Mouse (Mus musculus): ENCODE results near the gene Kcnn3. TPM values are rescaled to one million over a fixed set of nuclear protein-coding genes. Genes with fewer than 3 reads are reported as not detected.

Gene Kcnn3
- polyA plus RNA-seq, 1 experiment, result not detected

DNA sequence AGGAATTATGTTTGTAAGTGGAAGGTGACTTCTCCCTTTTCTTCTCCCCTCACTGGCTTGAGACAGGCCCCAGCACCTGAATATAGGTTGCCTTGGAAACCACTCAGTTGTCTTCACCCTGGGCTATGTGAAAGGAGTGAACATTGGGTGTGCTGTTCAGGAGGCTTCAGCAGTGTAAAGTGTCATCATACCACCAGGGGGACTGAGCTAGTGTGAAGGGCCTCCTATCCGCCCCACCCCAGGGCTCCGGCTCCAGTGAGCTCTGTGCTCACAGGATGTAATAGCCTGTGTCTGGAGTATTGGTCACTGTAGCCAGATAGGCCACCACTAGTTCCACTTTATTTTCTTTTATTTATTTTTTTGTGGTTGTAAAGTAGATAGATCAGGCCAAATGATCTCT is 54.3 kb downstream of the Kcnn3 start:
- 34% methylated on average over 2 of the region's 2 CpGs for WGBS
- H3K4me3 ChIP-seq (replicated peaks; ENCODE audit: control insufficient read depth, low read depth, low read length), result no peak overlapping the region
- H3K4me1 ChIP-seq (ENCODE audit: control insufficient read depth, insufficient read depth, low read length), result peaks cover 2% of the 10 kb centered on the region
- peak; percentile 22; the same call in 1 of the 2 replicates for TF ChIP-seq CTCF (IDR thresholded peaks at IDR 0.05; ENCODE audit: control insufficient read depth, insufficient read depth, low read length)
- no peak for TF ChIP-seq POLR2A (IDR thresholded peaks at IDR 0.05; ENCODE audit: borderline replicate concordance, control insufficient read depth, low read depth, low read length)
- no peak overlapping the region for H3K27ac ChIP-seq (ENCODE audit: control insufficient read depth, insufficient read depth, low read depth, low read length, poor library complexity)

DNA sequence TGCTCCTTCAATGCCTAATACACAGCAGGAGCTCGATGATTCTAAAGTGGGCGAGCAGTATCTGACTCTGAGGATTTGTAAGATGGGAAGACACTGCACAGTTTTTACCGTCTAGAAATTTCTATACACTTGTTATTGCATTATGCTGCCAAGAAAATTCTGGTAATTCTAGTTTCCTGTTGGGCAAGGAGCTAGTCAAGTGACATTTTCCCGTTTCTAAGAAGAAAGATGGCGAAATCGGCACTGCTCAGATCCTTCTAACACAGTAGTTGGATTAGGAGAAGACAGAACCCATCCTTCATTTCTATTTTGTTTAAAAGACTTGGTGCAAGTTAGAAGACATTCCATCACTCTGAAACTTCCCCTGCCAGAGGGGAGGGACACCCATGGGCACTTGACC is 56.4 kb downstream of the Kcnn3 start:
- WGBS, result 43% methylated on average over 6 of the region's 6 CpGs
- no peak for TF ChIP-seq CTCF (IDR thresholded peaks at IDR 0.05; ENCODE audit: control insufficient read depth, insufficient read depth, low read length)
- no peak for TF ChIP-seq POLR2A (IDR thresholded peaks at IDR 0.05; ENCODE audit: borderline replicate concordance, control insufficient read depth, low read depth, low read length)
- Histone ChIP-seq H3K4me1 (ENCODE audit: control insufficient read depth, insufficient read depth, low read length) (peaks cover 2% of the 10 kb centered on the region), H3K27ac (ENCODE audit: control insufficient read depth, insufficient read depth, low read depth, low read length, poor library complexity) (peak overlapping the region; percentile 51; the same call in 1 of the 2 replicates), H3K4me3 (replicated peaks; ENCODE audit: control insufficient read depth, low read depth, low read length) (no peak overlapping the region)

DNA sequence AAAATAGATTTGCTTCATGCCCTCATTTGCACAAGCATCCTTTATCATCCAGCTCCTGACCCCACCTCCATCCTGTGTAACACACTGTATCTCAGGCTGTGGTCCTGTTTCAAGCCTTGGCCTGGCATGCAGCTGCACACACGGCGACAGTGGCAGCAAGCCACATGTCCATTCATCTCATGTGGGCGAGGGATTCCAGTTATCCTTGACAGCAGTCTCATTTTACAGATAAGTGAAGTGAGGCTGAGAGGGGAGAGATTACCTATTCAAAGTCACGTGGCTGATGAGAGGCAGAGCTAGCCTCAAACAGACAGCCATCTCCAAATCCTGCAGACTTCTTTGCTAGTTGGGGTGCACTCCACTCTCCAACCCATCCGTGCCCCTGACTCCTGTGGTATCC is 57.2 kb downstream of the Kcnn3 start:
- TF ChIP-seq CTCF (IDR thresholded peaks at IDR 0.05; ENCODE audit: control insufficient read depth, insufficient read depth, low read length) (no peak), POLR2A (IDR thresholded peaks at IDR 0.05; ENCODE audit: borderline replicate concordance, control insufficient read depth, low read depth, low read length) (no peak)
- peak overlapping the region; percentile 67; the same call in 1 of the 2 replicates for H3K27ac ChIP-seq (ENCODE audit: control insufficient read depth, insufficient read depth, low read depth, low read length, poor library complexity)
- H3K4me3 ChIP-seq (replicated peaks; ENCODE audit: control insufficient read depth, low read depth, low read length), result no peak overlapping the region
- WGBS, result 63% methylated on average over 5 of the region's 5 CpGs
- H3K4me1 ChIP-seq (ENCODE audit: control insufficient read depth, insufficient read depth, low read length), result peaks cover 2% of the 10 kb centered on the region

GRCm38 (mm10) chr3:89578083-89578482 is 58.1 kb downstream of the Kcnn3 start:
- Histone ChIP-seq H3K4me3 (replicated peaks; ENCODE audit: control insufficient read depth, low read depth, low read length) (no peak overlapping the region), H3K27ac (ENCODE audit: control insufficient read depth, insufficient read depth, low read depth, low read length, poor library complexity) (peak overlapping the region; percentile 67), H3K4me1 (ENCODE audit: control insufficient read depth, insufficient read depth, low read length) (peaks cover 2% of the 10 kb centered on the region)
- WGBS, result 58% methylated on average over 4 of the region's 4 CpGs
- peak; percentile 12; the same call in 1 of the 2 replicates for TF ChIP-seq CTCF (IDR thresholded peaks at IDR 0.05; ENCODE audit: control insufficient read depth, insufficient read depth, low read length)
- TF ChIP-seq POLR2A (IDR thresholded peaks at IDR 0.05; ENCODE audit: borderline replicate concordance, control insufficient read depth, low read depth, low read length), result no peak

- H3K27ac ChIP-seq (ENCODE audit: control insufficient read depth, insufficient read depth, low read depth, low read length, poor library complexity), result peak overlapping the region; percentile 90
- peaks cover 2% of the 10 kb centered on the region for H3K4me1 ChIP-seq (ENCODE audit: control insufficient read depth, insufficient read depth, low read length)
- WGBS, result 40% methylated on average over 10 of the region's 10 CpGs
- H3K4me3 ChIP-seq (replicated peaks; ENCODE audit: control insufficient read depth, low read depth, low read length), result peak overlapping the region; percentile 62
- TF ChIP-seq POLR2A (IDR thresholded peaks at IDR 0.05; ENCODE audit: borderline replicate concordance, control insufficient read depth, low read depth, low read length), result peak; percentile 25; the same call in 1 of the 2 replicates
- TF ChIP-seq CTCF (IDR thresholded peaks at IDR 0.05; ENCODE audit: control insufficient read depth, insufficient read depth, low read length), result no peak
These were observed 58.8 kb downstream of the Kcnn3 start for GRCm38 (mm10) chr3:89578803-89579202.

DNA sequence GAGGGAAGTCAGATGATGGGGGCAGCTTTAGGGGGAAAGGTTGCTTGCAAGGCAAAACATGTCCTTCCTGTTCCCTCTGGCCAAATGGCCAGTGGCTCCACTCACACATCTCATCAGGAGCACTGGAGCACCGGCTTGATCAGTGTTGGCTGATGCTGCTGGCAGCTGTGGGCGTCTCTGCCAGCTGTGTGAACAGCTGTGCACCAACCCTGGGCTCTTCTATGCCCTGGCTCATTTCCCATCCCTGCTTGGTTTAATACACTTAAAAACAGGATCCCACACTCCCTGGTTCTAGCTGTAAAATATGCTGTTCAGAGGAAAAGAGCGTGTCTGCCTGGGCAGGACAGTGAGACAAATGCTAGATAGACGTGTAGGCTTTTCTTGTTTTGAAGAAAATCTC is 64.3 kb downstream of the Kcnn3 start:
- Histone ChIP-seq H3K4me3 (replicated peaks; ENCODE audit: control insufficient read depth, low read depth, low read length) (no peak overlapping the region), H3K27ac (ENCODE audit: control insufficient read depth, insufficient read depth, low read depth, low read length, poor library complexity) (no peak overlapping the region), H3K4me1 (ENCODE audit: control insufficient read depth, insufficient read depth, low read length) (peaks cover 2% of the 10 kb centered on the region)
- TF ChIP-seq POLR2A (IDR thresholded peaks at IDR 0.05; ENCODE audit: borderline replicate concordance, control insufficient read depth, low read depth, low read length) (no peak), CTCF (IDR thresholded peaks at IDR 0.05; ENCODE audit: control insufficient read depth, insufficient read depth, low read length) (no peak)
- 65% methylated on average over 4 of the region's 4 CpGs for WGBS

DNA sequence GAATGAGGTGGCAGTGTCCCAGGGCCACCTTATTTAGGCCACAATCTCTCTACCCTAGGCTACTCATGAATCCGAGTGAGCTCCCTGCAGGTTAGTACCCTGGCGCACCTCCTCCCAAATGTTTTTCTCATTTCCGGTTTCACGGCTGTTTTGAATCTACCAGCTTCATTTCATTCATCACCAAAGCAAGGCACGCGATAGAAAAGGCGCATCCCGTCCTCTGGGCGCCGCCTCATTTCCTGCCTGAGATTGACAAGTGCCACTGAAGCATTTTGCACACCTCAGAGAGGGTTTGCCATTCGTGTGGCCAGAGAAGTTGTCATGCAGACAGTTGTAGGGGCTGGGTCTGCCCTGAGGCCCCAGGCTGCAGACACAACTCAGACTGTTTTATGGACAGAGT is 68.5 kb downstream of the Kcnn3 start:
- peaks cover 6% of the 10 kb centered on the region for H3K4me1 ChIP-seq (ENCODE audit: control insufficient read depth, insufficient read depth, low read length)
- no peak overlapping the region; the same call in 1 of the 2 replicates for H3K27ac ChIP-seq (ENCODE audit: control insufficient read depth, insufficient read depth, low read depth, low read length, poor library complexity)
- no peak overlapping the region for H3K4me3 ChIP-seq (replicated peaks; ENCODE audit: control insufficient read depth, low read depth, low read length)
- TF ChIP-seq POLR2A (IDR thresholded peaks at IDR 0.05; ENCODE audit: borderline replicate concordance, control insufficient read depth, low read depth, low read length) (no peak), CTCF (IDR thresholded peaks at IDR 0.05; ENCODE audit: control insufficient read depth, insufficient read depth, low read length) (no peak)
- WGBS, result 73% methylated on average over 11 of the region's 11 CpGs

DNA sequence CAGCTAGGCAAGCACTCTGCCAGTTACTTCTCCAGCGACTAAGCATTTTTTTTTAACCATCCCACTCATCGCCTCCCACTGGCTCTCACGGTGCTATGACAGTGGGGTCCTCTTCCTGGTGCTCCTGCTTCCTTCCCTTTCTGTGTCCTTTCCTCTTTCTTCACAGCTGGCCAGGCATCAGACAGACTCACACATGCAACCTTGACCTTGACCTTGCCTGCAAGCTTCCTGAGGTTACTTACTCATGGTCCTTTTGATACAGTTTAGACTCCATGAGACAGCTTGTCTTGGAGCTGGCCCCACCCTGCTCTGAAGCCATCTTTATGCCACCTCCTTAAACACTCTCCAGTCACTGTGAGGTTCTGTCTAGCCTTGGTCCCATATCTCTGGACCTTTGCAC is 69.4 kb downstream of the Kcnn3 start:
- WGBS, result 16% methylated on average over 3 of the region's 3 CpGs
- H3K4me3 ChIP-seq (replicated peaks; ENCODE audit: control insufficient read depth, low read depth, low read length), result no peak overlapping the region
- H3K4me1 ChIP-seq (ENCODE audit: control insufficient read depth, insufficient read depth, low read length), result peaks cover 6% of the 10 kb centered on the region
- H3K27ac ChIP-seq (ENCODE audit: control insufficient read depth, insufficient read depth, low read depth, low read length, poor library complexity), result no peak overlapping the region
- no peak for TF ChIP-seq POLR2A (IDR thresholded peaks at IDR 0.05; ENCODE audit: borderline replicate concordance, control insufficient read depth, low read depth, low read length)
- no peak for TF ChIP-seq CTCF (IDR thresholded peaks at IDR 0.05; ENCODE audit: control insufficient read depth, insufficient read depth, low read length)

- H3K27ac ChIP-seq (ENCODE audit: control insufficient read depth, insufficient read depth, low read depth, low read length, poor library complexity), result no peak overlapping the region
- peaks cover 6% of the 10 kb centered on the region for H3K4me1 ChIP-seq (ENCODE audit: control insufficient read depth, insufficient read depth, low read length)
- 86% methylated on average over 4 of the region's 4 CpGs for WGBS
- TF ChIP-seq POLR2A (IDR thresholded peaks at IDR 0.05; ENCODE audit: borderline replicate concordance, control insufficient read depth, low read depth, low read length) (no peak), CTCF (IDR thresholded peaks at IDR 0.05; ENCODE audit: control insufficient read depth, insufficient read depth, low read length) (no peak)
- no peak overlapping the region for H3K4me3 ChIP-seq (replicated peaks; ENCODE audit: control insufficient read depth, low read depth, low read length)
These were observed 70.4 kb downstream of the Kcnn3 start for GRCm38 (mm10) chr3:89590386-89590785.
